Mouse (Mus musculus) heart, postnatal 4 days (tissue): ENCODE measurements around the gene Pheta2. TPM values are rescaled to one million over a fixed set of nuclear protein-coding genes. Genes with fewer than 3 reads are reported as not detected.
"Not testable (repeated sequence)": the region's sequence is repeated elsewhere in the genome, so short reads cannot be mapped to it uniquely, and the experiment has no call there.

Experiments used
- DNase-seq: peaks from one replicate; pipeline ENCODE4 v3.0.0; 2021
- total RNA-seq, 2 experiments: library from RNA; stranded (reverse); gene quantifications; 2 replicates each; pipeline ENCODE4 v1.2.3; 2021

Gene Pheta2
- total RNA-seq, 2 experiments from 2014 or later, result 3.7 to 4.8 TPM

GRCm38 (mm10) chr15:82343368-82344287 is 4.9 kb downstream of the Pheta2 start:
- no peak for DNase-seq

- no peak for DNase-seq
Measured at GRCm38 (mm10) chr15:82344971-82345370, 6.2 kb downstream of the Pheta2 start.

- peak; percentile 98 for DNase-seq
Measured at GRCm38 (mm10) chr15:82345820-82346470, 7.2 kb downstream of the Pheta2 start.

GRCm38 (mm10) chr15:82346580-82347302 is 8.0 kb downstream of the Pheta2 start:
- DNase-seq, result no peak

- no peak for DNase-seq
Measured at GRCm38 (mm10) chr15:82347303-82347676, 8.5 kb downstream of the Pheta2 start.

- DNase-seq, result no peak
Measured at GRCm38 (mm10) chr15:82347852-82348251, 9.1 kb downstream of the Pheta2 start.

- DNase-seq, result no peak
Measured at GRCm38 (mm10) chr15:82348258-82348998, 9.7 kb downstream of the Pheta2 start.

- DNase-seq, result no peak
Measured at GRCm38 (mm10) chr15:82348999-82349341, 10.2 kb downstream of the Pheta2 start.

- DNase-seq, result no peak
Measured at GRCm38 (mm10) chr15:82350349-82350748, 11.6 kb downstream of the Pheta2 start.

- DNase-seq, result no peak
Measured at GRCm38 (mm10) chr15:82351480-82351879, 12.7 kb downstream of the Pheta2 start.

GRCm38 (mm10) chr15:82353078-82353744 is 14.5 kb downstream of the Pheta2 start:
- DNase-seq, result no peak

GRCm38 (mm10) chr15:82353745-82354113 is 15.0 kb downstream of the Pheta2 start:
- DNase-seq, result no peak

- peak; percentile 98 for DNase-seq
Measured at GRCm38 (mm10) chr15:82354126-82354945, 15.6 kb downstream of the Pheta2 start, which contains the start of gene Ndufa6. Gene Ndufa6 (minus strand): TSS chr15:82354322.

- no peak for DNase-seq
Measured at GRCm38 (mm10) chr15:82358431-82359260, 19.9 kb downstream of the Pheta2 start.

GRCm38 (mm10) chr15:82361459-82362018 is 22.8 kb downstream of the Pheta2 start:
- peak; percentile 39 for DNase-seq

GRCm38 (mm10) chr15:82362234-82362633 is 23.5 kb downstream of the Pheta2 start:
- DNase-seq, result peak; percentile 32

- DNase-seq, result peak; percentile 2
Measured at GRCm38 (mm10) chr15:82363801-82364200, 25.1 kb downstream of the Pheta2 start.

GRCm38 (mm10) chr15:82364561-82364960 is 25.8 kb downstream of the Pheta2 start:
- DNase-seq, result not testable (repeated sequence)

GRCm38 (mm10) chr15:82368146-82368545 is 29.4 kb downstream of the Pheta2 start:
- no peak for DNase-seq

GRCm38 (mm10) chr15:82368851-82369250 is 30.1 kb downstream of the Pheta2 start:
- no peak for DNase-seq
